Mouse (Mus musculus) liver, embryonic 12.5 days (tissue): ENCODE results near the gene Calcrl. TPM values are rescaled to one million over a fixed set of nuclear protein-coding genes. Genes with fewer than 3 reads are reported as not detected.
A peak's percentile ranks its signal among the peaks of the same experiment; 100 is the strongest.
"Not testable (repeated sequence)": the region's sequence is repeated elsewhere in the genome, so short reads cannot be mapped to it uniquely, and the experiment has no call there.

ENCODE experiments used
- ATAC-seq: fragments of 200-750 bp; cut with Nextera tagmentation; 2 replicates; pipeline ENCODE4 v1.8.0; 2017; ENCODE audit warnings: moderate number of reproducible peaks, mild to moderate bottlenecking, moderate library complexity
- H3K27ac ChIP-seq: fragments of 300-500 bp; sonication (generic); 2 replicates; pipeline ENCODE4 v1.5.1; 2016; ENCODE audit warnings: mild to moderate bottlenecking
- H3K27me3 ChIP-seq: fragments of 300-500 bp; sonication (generic); replicated peaks from 2 replicates; pipeline ENCODE4 v1.6.1; 2016; ENCODE audit warnings: mild to moderate bottlenecking, moderate library complexity
- H3K36me3 ChIP-seq: fragments of 300-500 bp; sonication (generic); 2 replicates; pipeline ENCODE4 v1.6.1; 2016; ENCODE audit warnings: mild to moderate bottlenecking, moderate library complexity
- H3K4me1 ChIP-seq: fragments of 300-500 bp; sonication (generic); 2 replicates; pipeline ENCODE4 v1.6.1; 2016
- H3K4me2 ChIP-seq: fragments of 300-500 bp; sonication (generic); 2 replicates; pipeline ENCODE4 v1.6.1; 2016; ENCODE audit warnings: mild to moderate bottlenecking, moderate library complexity
- H3K4me3 ChIP-seq: fragments of 300-500 bp; sonication (generic); 2 replicates; pipeline ENCODE4 v1.5.1; 2016; ENCODE audit warnings: mild to moderate bottlenecking, moderate library complexity
- H3K9ac ChIP-seq: fragments of 300-500 bp; sonication (generic); 2 replicates; pipeline ENCODE4 v1.6.1; 2016; ENCODE audit warnings: mild to moderate bottlenecking, moderate library complexity
- H3K9me3 ChIP-seq: fragments of 300-500 bp; sonication (generic); replicated peaks from 2 replicates; pipeline ENCODE4 v1.6.1; 2016; ENCODE audit warnings: mild to moderate bottlenecking, moderate library complexity
- WGBS: fragments of 180-500 bp; shearing (Covaris S2); methylation state at CpG from one replicate; pipeline ENCODE4 v1.1.7; 2016; ENCODE audit not compliant: insufficient replicate concordance; 5-methylcytosine and 5-hydroxymethylcytosine counted together
- polyA plus RNA-seq: library from polyadenylated mRNA; unstranded; fragments of >200 nt; fragmentation: Nextera tagmentation; extraction: Ambion mirVana; gene quantifications from 2 replicates; pipeline ENCODE4 v1.2.1, GENCODE M21; 2016

Calcrl gene
- polyA plus RNA-seq, 1 experiment from 2014 or later, result 22.1 TPM

GRCm38 (mm10) chr2:84441940-84442339 is 16.7 kb upstream of the Calcrl start:
- Histone ChIP-seq H3K27me3 (no peaks in the 10 kb centered on the region), H3K36me3 (peaks cover 12% of the 10 kb centered on the region; the same call in 1 of the 2 replicates), H3K4me1 (no peaks in the 10 kb centered on the region), H3K9me3 (no peaks in the 10 kb centered on the region), H3K4me3 (no peak overlapping the region), H3K27ac (no peak overlapping the region), H3K9ac (no peak overlapping the region), H3K4me2 (no peak overlapping the region)
- 78% methylated on average over 5 of the region's 5 CpGs for WGBS
- no peak for ATAC-seq

- ATAC-seq, result no peak
- 36% methylated on average over 11 of the region's 11 CpGs for WGBS
- H3K4me2 ChIP-seq, result no peak overlapping the region
Measured at GRCm38 (mm10) chr2:84429724-84430123, 4.5 kb upstream of the Calcrl start.

GRCm38 (mm10) chr2:84428836-84429235 is 3.6 kb upstream of the Calcrl start:
- ATAC-seq, result no peak
- Histone ChIP-seq H3K4me2 (no peak overlapping the region), H3K4me3 (no peak overlapping the region), H3K27me3 (no peaks in the 10 kb centered on the region), H3K9me3 (no peaks in the 10 kb centered on the region), H3K27ac (no peak overlapping the region), H3K4me1 (peaks cover 11% of the 10 kb centered on the region; the same call in 1 of the 2 replicates), H3K36me3 (no peaks in the 10 kb centered on the region; the same call in 1 of the 2 replicates), H3K9ac (no peak overlapping the region)
- 50% methylated on average over 3 of the region's 3 CpGs for WGBS

More at GRCm38 (mm10) chr2:84429724-84430123, 4.5 kb upstream of the Calcrl start:
- Histone ChIP-seq H3K4me1 (0 out of 2 replicates have a peak, but pooled peaks cover 2% of the 10 kb centered on the region), H3K27me3 (no peaks in the 10 kb centered on the region), H3K9ac (no peak overlapping the region), H3K27ac (no peak overlapping the region), H3K36me3 (no peaks in the 10 kb centered on the region; the same call in 1 of the 2 replicates), H3K4me3 (no peak overlapping the region), H3K9me3 (no peaks in the 10 kb centered on the region)

GRCm38 (mm10) chr2:84426531-84426930 is 1.3 kb upstream of the Calcrl start:
- ATAC-seq, result no peak
- 58% methylated on average over 4 of the region's 4 CpGs for WGBS
- H3K4me1 ChIP-seq, result peaks cover 12% of the 10 kb centered on the region; the same call in 1 of the 2 replicates
- no peaks in the 10 kb centered on the region for H3K27me3 ChIP-seq
- H3K4me3 ChIP-seq, result no peak overlapping the region
- H3K36me3 ChIP-seq, result no peaks in the 10 kb centered on the region
- H3K4me2 ChIP-seq, result no peak overlapping the region
- H3K9ac ChIP-seq, result no peak overlapping the region
- H3K27ac ChIP-seq, result no peak overlapping the region
- no peaks in the 10 kb centered on the region for H3K9me3 ChIP-seq

- H3K36me3 ChIP-seq, result 0 out of 2 replicates have a peak, but pooled peaks cover 2% of the 10 kb centered on the region
- H3K4me3 ChIP-seq, result no peak overlapping the region
- no peak overlapping the region for H3K27ac ChIP-seq
- H3K9me3 ChIP-seq, result no peaks in the 10 kb centered on the region
- H3K4me2 ChIP-seq, result no peak overlapping the region
- no peak for ATAC-seq
- H3K9ac ChIP-seq, result no peak overlapping the region
- H3K4me1 ChIP-seq, result no peaks in the 10 kb centered on the region
- H3K27me3 ChIP-seq, result no peaks in the 10 kb centered on the region
- 82% methylated on average over 4 of the region's 4 CpGs for WGBS
Measured at GRCm38 (mm10) chr2:84416501-84416900, 8.7 kb downstream of the Calcrl start.

GRCm38 (mm10) chr2:84409796-84410592 is 15.2 kb downstream of the Calcrl start:
- H3K4me1 ChIP-seq, result no peaks in the 10 kb centered on the region
- H3K4me3 ChIP-seq, result no peak overlapping the region
- no peak overlapping the region for H3K4me2 ChIP-seq
- no peaks in the 10 kb centered on the region for H3K27me3 ChIP-seq
- ATAC-seq, result no peak
- H3K36me3 ChIP-seq, result 0 out of 2 replicates have a peak, but pooled peaks cover 2% of the 10 kb centered on the region
- H3K9ac ChIP-seq, result no peak overlapping the region
- no peaks in the 10 kb centered on the region for H3K9me3 ChIP-seq
- H3K27ac ChIP-seq, result no peak overlapping the region

- Histone ChIP-seq H3K27ac (no peak overlapping the region), H3K4me3 (no peak overlapping the region), H3K36me3 (no peaks in the 10 kb centered on the region), H3K9me3 (no peaks in the 10 kb centered on the region), H3K27me3 (no peaks in the 10 kb centered on the region), H3K4me1 (no peaks in the 10 kb centered on the region), H3K4me2 (no peak overlapping the region), H3K9ac (no peak overlapping the region)
- 78% methylated on average over 3 of the region's 3 CpGs for WGBS
- no peak for ATAC-seq
Measured at GRCm38 (mm10) chr2:84404834-84405233, 20.4 kb downstream of the Calcrl start.

GRCm38 (mm10) chr2:84402713-84403112 is 22.5 kb downstream of the Calcrl start:
- Histone ChIP-seq H3K36me3 (no peaks in the 10 kb centered on the region), H3K4me3 (no peak overlapping the region), H3K9ac (no peak overlapping the region), H3K4me2 (no peak overlapping the region), H3K27ac (no peak overlapping the region), H3K27me3 (no peaks in the 10 kb centered on the region), H3K4me1 (no peaks in the 10 kb centered on the region), H3K9me3 (no peaks in the 10 kb centered on the region)
- ATAC-seq, result no peak
- 83% methylated on average over 3 of the region's 3 CpGs for WGBS

GRCm38 (mm10) chr2:84396557-84396956 is 28.7 kb downstream of the Calcrl start:
- WGBS, result 69% methylated on average over 4 of the region's 4 CpGs
- Histone ChIP-seq H3K36me3 (no peaks in the 10 kb centered on the region), H3K27ac (no peak overlapping the region), H3K4me3 (no peak overlapping the region), H3K4me1 (peaks cover 11% of the 10 kb centered on the region), H3K27me3 (no peaks in the 10 kb centered on the region), H3K4me2 (no peak overlapping the region), H3K9ac (no peak overlapping the region), H3K9me3 (no peaks in the 10 kb centered on the region)
- no peak for ATAC-seq

GRCm38 (mm10) chr2:84393236-84393635 is 32.0 kb downstream of the Calcrl start:
- peaks cover 16% of the 10 kb centered on the region for H3K4me1 ChIP-seq
- no peak overlapping the region for H3K4me3 ChIP-seq
- H3K36me3 ChIP-seq, result no peaks in the 10 kb centered on the region
- no peak overlapping the region for H3K4me2 ChIP-seq
- 68% methylated on average over 4 of the region's 4 CpGs for WGBS
- H3K9me3 ChIP-seq, result no peaks in the 10 kb centered on the region
- H3K27ac ChIP-seq, result no peak overlapping the region
- no peak overlapping the region for H3K9ac ChIP-seq
- H3K27me3 ChIP-seq, result no peaks in the 10 kb centered on the region
- ATAC-seq, result peak; percentile 35; the same call in 1 of the 2 replicates

GRCm38 (mm10) chr2:84389075-84389474 is 36.1 kb downstream of the Calcrl start:
- no peak overlapping the region for H3K27ac ChIP-seq
- no peaks in the 10 kb centered on the region for H3K9me3 ChIP-seq
- no peak overlapping the region for H3K4me3 ChIP-seq
- no peak overlapping the region for H3K4me2 ChIP-seq
- H3K9ac ChIP-seq, result no peak overlapping the region
- ATAC-seq, result no peak; the same call in 1 of the 2 replicates
- H3K4me1 ChIP-seq, result peaks cover 32% of the 10 kb centered on the region
- no peaks in the 10 kb centered on the region for H3K27me3 ChIP-seq
- no peaks in the 10 kb centered on the region for H3K36me3 ChIP-seq

GRCm38 (mm10) chr2:84388537-84388936 is 36.7 kb downstream of the Calcrl start:
- H3K9me3 ChIP-seq, ATAC-seq, H3K4me3 ChIP-seq, H3K36me3 ChIP-seq, H3K9ac ChIP-seq, H3K27me3 ChIP-seq, H3K27ac ChIP-seq, H3K4me2 ChIP-seq: not testable (repeated sequence)
- peaks cover 31% of the 10 kb centered on the region for H3K4me1 ChIP-seq
- WGBS, result 74% methylated on average over 14 of the region's 14 CpGs
